Mouse (Mus musculus) neural tube, embryonic 11.5 days (tissue): ENCODE results near the gene Fam222a. TPM values are rescaled to one million over a fixed set of nuclear protein-coding genes. Genes with fewer than 3 reads are reported as not detected.
A peak's percentile ranks its signal among the peaks of the same experiment; 100 is the strongest.

Source experiments
- ATAC-seq: fragments of 200-750 bp; cut with Nextera tagmentation; 2 replicates; pipeline ENCODE4 v1.8.0; 2017; ENCODE audit warnings: moderate number of reproducible peaks, mild to moderate bottlenecking, moderate TSS enrichment, moderate library complexity; ENCODE audit not compliant: insufficient read depth, low FRiP score, low TSS enrichment
- DNase-seq: peaks from one replicate; pipeline ENCODE4 v3.0.0-alpha.2; 2015; ENCODE audit warnings: low spot score
- H3K27ac ChIP-seq: fragments of 300-500 bp; sonication (generic); 2 replicates; pipeline ENCODE4 v1.5.1; 2014; ENCODE audit warnings: low read depth, mild to moderate bottlenecking, low read length
- H3K27me3 ChIP-seq: fragments of 300-500 bp; sonication (generic); 2 replicates; pipeline ENCODE4 v1.6.1; 2014; ENCODE audit warnings: mild to moderate bottlenecking, low read length, mixed read lengths; ENCODE audit not compliant: control insufficient read depth, insufficient read depth
- H3K36me3 ChIP-seq: fragments of 300-500 bp; sonication (generic); 2 replicates; pipeline ENCODE4 v1.6.1; 2014; ENCODE audit warnings: mild to moderate bottlenecking, low read length, moderate library complexity, mixed read lengths; ENCODE audit not compliant: control insufficient read depth, insufficient read depth
- H3K4me1 ChIP-seq: fragments of 300-500 bp; sonication (generic); 2 replicates; pipeline ENCODE4 v1.6.1; 2014; ENCODE audit warnings: low read length, mixed read lengths; ENCODE audit not compliant: control insufficient read depth, insufficient read depth
- H3K4me2 ChIP-seq: fragments of 300-500 bp; sonication (generic); 2 replicates; pipeline ENCODE4 v1.6.1; 2014; ENCODE audit warnings: low read depth, mild to moderate bottlenecking, moderate library complexity
- H3K4me3 ChIP-seq: fragments of 300-500 bp; sonication (generic); 2 replicates; pipeline ENCODE4 v1.5.1; 2014; ENCODE audit warnings: low read depth, low read length
- H3K9ac ChIP-seq: fragments of 300-500 bp; sonication (generic); 2 replicates; pipeline ENCODE4 v1.6.1; 2014; ENCODE audit warnings: mild to moderate bottlenecking, low read length
- H3K9me3 ChIP-seq: fragments of 300-500 bp; sonication (generic); 2 replicates; pipeline ENCODE4 v1.6.1; 2016; ENCODE audit warnings: low read length; ENCODE audit not compliant: control insufficient read depth
- WGBS: fragments of 180-500 bp; shearing (Covaris S2); extraction: QIAGEN DNeasy Blood & Tissue Kit; methylation state at CpG from one replicate; pipeline ENCODE4 v1.1.7; 2014; 5-methylcytosine and 5-hydroxymethylcytosine counted together
- polyA plus RNA-seq: library from polyadenylated mRNA; unstranded; fragments of >200 nt; fragmentation: Nextera tagmentation; extraction: Ambion mirVana; gene quantifications from 2 replicates; pipeline ENCODE4 v1.2.1, GENCODE M21; 2014

Fam222a gene
- polyA plus RNA-seq, 1 experiment from 2014 or later, result 7.5 TPM

- H3K4me1 ChIP-seq, result peaks cover 50% of the 10 kb centered on the region
- H3K4me3 ChIP-seq, result no peak overlapping the region
- no peaks in the 10 kb centered on the region for H3K9me3 ChIP-seq
- H3K4me2 ChIP-seq, result no peak overlapping the region
- DNase-seq (no peak), ATAC-seq (no peak)
- H3K36me3 ChIP-seq, result no peaks in the 10 kb centered on the region
- no peak overlapping the region for H3K9ac ChIP-seq
- 0 out of 2 replicates have a peak overlapping the region, but pooled peaks have one; percentile 58 for H3K27ac ChIP-seq
- WGBS, result 88% methylated on average over 3 of the region's 3 CpGs
- no peaks in the 10 kb centered on the region for H3K27me3 ChIP-seq
Measured at GRCm38 (mm10) chr5:114583046-114583445, 15.2 kb downstream of the Fam222a start.

- H3K27me3 ChIP-seq, result no peaks in the 10 kb centered on the region
- H3K4me3 ChIP-seq, result no peak overlapping the region
- H3K4me2 ChIP-seq, result no peak overlapping the region
- peaks cover 53% of the 10 kb centered on the region for H3K4me1 ChIP-seq
- no peak overlapping the region for H3K9ac ChIP-seq
- H3K36me3 ChIP-seq, result no peaks in the 10 kb centered on the region
- no peak for DNase-seq
- no peaks in the 10 kb centered on the region for H3K9me3 ChIP-seq
- H3K27ac ChIP-seq, result 0 out of 2 replicates have a peak overlapping the region, but pooled peaks have one; percentile 58
- no peak for ATAC-seq
- WGBS, result 79% methylated on average over 12 of the region's 12 CpGs
Measured at GRCm38 (mm10) chr5:114583490-114584175, 15.8 kb downstream of the Fam222a start.

- Histone ChIP-seq H3K27ac (peak overlapping the region; percentile 58), H3K9ac (no peak overlapping the region), H3K27me3 (no peaks in the 10 kb centered on the region), H3K4me1 (peaks cover 61% of the 10 kb centered on the region), H3K9me3 (no peaks in the 10 kb centered on the region), H3K4me3 (no peak overlapping the region), H3K36me3 (no peaks in the 10 kb centered on the region), H3K4me2 (no peak overlapping the region)
- 47% methylated on average over 14 of the region's 14 CpGs for WGBS
- DNase-seq, result peak; percentile 57
- peak; percentile 52 for ATAC-seq
Measured at GRCm38 (mm10) chr5:114584293-114585104, 16.7 kb downstream of the Fam222a start.

- no peak overlapping the region for H3K4me3 ChIP-seq
- ATAC-seq (no peak), DNase-seq (no peak)
- H3K27me3 ChIP-seq, result no peaks in the 10 kb centered on the region
- no peak overlapping the region; the same call in 1 of the 2 replicates for H3K9ac ChIP-seq
- peaks cover 69% of the 10 kb centered on the region for H3K4me1 ChIP-seq
- H3K4me2 ChIP-seq, result no peak overlapping the region; the same call in 1 of the 2 replicates
- H3K36me3 ChIP-seq, result no peaks in the 10 kb centered on the region
- peak overlapping the region; percentile 49; the same call in 1 of the 2 replicates for H3K27ac ChIP-seq
- no peaks in the 10 kb centered on the region for H3K9me3 ChIP-seq
- whole genome bisulfite sequencing, result 14% methylated on average over 5 of the region's 5 CpGs
Measured at GRCm38 (mm10) chr5:114585682-114586081, 17.9 kb downstream of the Fam222a start.

- H3K27me3 ChIP-seq, result no peaks in the 10 kb centered on the region
- H3K4me3 ChIP-seq, result no peak overlapping the region
- H3K4me2 ChIP-seq, result no peak overlapping the region
- 49% methylated on average over 9 of the region's 9 CpGs for WGBS
- H3K9me3 ChIP-seq, result no peaks in the 10 kb centered on the region
- no peaks in the 10 kb centered on the region for H3K36me3 ChIP-seq
- no peak overlapping the region for H3K9ac ChIP-seq
- DNase-seq (peak; percentile 75), ATAC-seq (no peak)
- peaks cover 87% of the 10 kb centered on the region for H3K4me1 ChIP-seq
- peak overlapping the region; percentile 21; the same call in 1 of the 2 replicates for H3K27ac ChIP-seq
Measured at GRCm38 (mm10) chr5:114587908-114588307, 20.1 kb downstream of the Fam222a start.

GRCm38 (mm10) chr5:114588416-114588815, 20.6 kb downstream of the Fam222a start:
- peak overlapping the region; percentile 21 for H3K27ac ChIP-seq
- no peak overlapping the region for H3K9ac ChIP-seq
- DNase-seq (no peak), ATAC-seq (no peak)
- peaks cover 85% of the 10 kb centered on the region for H3K4me1 ChIP-seq
- H3K4me2 ChIP-seq, result no peak overlapping the region
- no peak overlapping the region for H3K4me3 ChIP-seq
- no peaks in the 10 kb centered on the region for H3K36me3 ChIP-seq
- WGBS, result 63% methylated on average over 10 of the region's 10 CpGs
- H3K27me3 ChIP-seq, result no peaks in the 10 kb centered on the region
- H3K9me3 ChIP-seq, result no peaks in the 10 kb centered on the region

- Histone ChIP-seq H3K4me2 (no peak overlapping the region), H3K36me3 (no peaks in the 10 kb centered on the region), H3K9me3 (no peaks in the 10 kb centered on the region), H3K4me1 (peaks cover 84% of the 10 kb centered on the region), H3K9ac (no peak overlapping the region), H3K27me3 (no peaks in the 10 kb centered on the region), H3K4me3 (no peak overlapping the region), H3K27ac (peak overlapping the region; percentile 60)
- WGBS, result 45% methylated on average over 6 of the region's 6 CpGs
- DNase-seq (no peak), ATAC-seq (no peak)
Measured at GRCm38 (mm10) chr5:114589026-114589425, 21.2 kb downstream of the Fam222a start.

- Histone ChIP-seq H3K27me3 (no peaks in the 10 kb centered on the region), H3K9ac (no peak overlapping the region), H3K36me3 (no peaks in the 10 kb centered on the region), H3K4me2 (no peak overlapping the region), H3K4me3 (no peak overlapping the region), H3K27ac (peak overlapping the region; percentile 60; the same call in 1 of the 2 replicates), H3K4me1 (peaks cover 80% of the 10 kb centered on the region), H3K9me3 (no peaks in the 10 kb centered on the region)
- DNase-seq, result no peak
- ATAC-seq, result no peak
- WGBS, result 33% methylated on average over 2 of the region's 2 CpGs
Measured at GRCm38 (mm10) chr5:114589454-114589853, 21.6 kb downstream of the Fam222a start.
